Mouse (Mus musculus) midbrain, embryonic 13.5 days (tissue): Measurements from ENCODE around the gene Rhog. TPM values are rescaled to one million over a fixed set of nuclear protein-coding genes. Genes with fewer than 3 reads are reported as not detected.
"Not testable (repeated sequence)": the region's sequence is repeated elsewhere in the genome, so short reads cannot be mapped to it uniquely, and the experiment has no call there.

ENCODE experiments used
- ATAC-seq: fragments of 200-750 bp; cut with Nextera tagmentation; 2 replicates; pipeline ENCODE4 v1.8.0; 2017; ENCODE audit warnings: mild to moderate bottlenecking, moderate TSS enrichment, moderate library complexity
- H3K27ac ChIP-seq: fragments of 300-500 bp; sonication (generic); 2 replicates; pipeline ENCODE4 v1.5.1; 2015; ENCODE audit warnings: inconsistent platforms, mild to moderate bottlenecking, moderate library complexity
- H3K27me3 ChIP-seq: fragments of 300-500 bp; sonication (generic); 2 replicates; pipeline ENCODE4 v1.6.1; 2015; ENCODE audit warnings: mild to moderate bottlenecking, inconsistent platforms
- H3K36me3 ChIP-seq: fragments of 300-500 bp; sonication (generic); 2 replicates; pipeline ENCODE4 v1.6.1; 2015; ENCODE audit warnings: mild to moderate bottlenecking, inconsistent platforms
- H3K4me1 ChIP-seq: fragments of 300-500 bp; sonication (generic); replicated peaks from 2 replicates; pipeline ENCODE4 v1.6.1; 2015; ENCODE audit warnings: inconsistent platforms
- H3K4me2 ChIP-seq: fragments of 300-500 bp; sonication (generic); replicated peaks from 2 replicates; pipeline ENCODE4 v1.6.1; 2015; ENCODE audit warnings: moderate library complexity, mild to moderate bottlenecking, inconsistent platforms
- H3K4me3 ChIP-seq: fragments of 300-500 bp; sonication (generic); replicated peaks from 2 replicates; pipeline ENCODE4 v1.5.1; 2015; ENCODE audit warnings: mild to moderate bottlenecking, inconsistent platforms
- H3K9ac ChIP-seq: fragments of 300-500 bp; sonication (generic); replicated peaks from 2 replicates; pipeline ENCODE4 v1.6.1; 2015; ENCODE audit warnings: mild to moderate bottlenecking, inconsistent platforms
- H3K9me3 ChIP-seq: fragments of 300-500 bp; sonication (generic); 2 replicates; pipeline ENCODE4 v1.6.1; 2016; ENCODE audit warnings: mild to moderate bottlenecking, inconsistent platforms
- WGBS: fragments of 180-500 bp; shearing (Covaris S2); methylation state at CpG from one replicate; pipeline ENCODE4 v1.1.7; 2015; 5-methylcytosine and 5-hydroxymethylcytosine counted together
- polyA plus RNA-seq: library from polyadenylated mRNA; unstranded; fragments of >200 nt; fragmentation: Nextera tagmentation; extraction: Ambion mirVana; gene quantifications from 2 replicates; pipeline ENCODE4 v1.2.1, GENCODE M21; 2015

Gene Rhog
- polyA plus RNA-seq, 1 experiment from 2014 or later: 17.6 TPM

DNA sequence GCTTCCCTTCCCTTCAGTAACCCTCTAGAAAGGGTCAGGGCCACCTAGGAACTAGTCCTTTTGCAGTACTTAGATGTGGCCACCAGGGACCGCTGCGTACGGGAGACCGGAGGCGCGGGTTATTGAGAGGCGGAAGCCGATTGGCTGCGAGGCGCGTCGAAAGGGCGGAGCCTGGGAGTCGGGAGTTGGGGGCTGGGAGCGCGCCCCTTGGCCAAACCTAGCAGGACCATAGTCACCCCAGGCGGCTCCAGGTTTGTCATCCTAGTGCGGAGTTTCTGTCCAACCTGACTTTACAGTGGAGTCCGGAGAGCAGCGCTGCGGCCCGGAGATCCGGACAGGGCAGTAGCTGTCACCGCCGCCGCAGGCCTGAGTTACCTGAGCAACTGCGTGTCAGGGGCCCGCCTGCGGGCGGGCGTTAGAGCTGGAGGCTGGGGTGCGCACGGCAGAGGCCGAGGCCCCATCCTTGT, 11.3 kb upstream of the Rhog start:
- H3K4me3 ChIP-seq: peak overlapping the region; percentile 87
- peaks cover 15% of the 10 kb centered on the region for H3K4me1 ChIP-seq
- no peak overlapping the region for H3K27ac ChIP-seq
- peak overlapping the region; percentile 79 for H3K9ac ChIP-seq
- WGBS: under 1% methylated on average over 34 of the region's 34 CpGs
- H3K27me3 ChIP-seq: peaks cover 15% of the 10 kb centered on the region
- no peaks in the 10 kb centered on the region for H3K9me3 ChIP-seq
- peak; percentile 92 for ATAC-seq
- no peaks in the 10 kb centered on the region for H3K36me3 ChIP-seq
- H3K4me2 ChIP-seq: peak overlapping the region; percentile 99

DNA sequence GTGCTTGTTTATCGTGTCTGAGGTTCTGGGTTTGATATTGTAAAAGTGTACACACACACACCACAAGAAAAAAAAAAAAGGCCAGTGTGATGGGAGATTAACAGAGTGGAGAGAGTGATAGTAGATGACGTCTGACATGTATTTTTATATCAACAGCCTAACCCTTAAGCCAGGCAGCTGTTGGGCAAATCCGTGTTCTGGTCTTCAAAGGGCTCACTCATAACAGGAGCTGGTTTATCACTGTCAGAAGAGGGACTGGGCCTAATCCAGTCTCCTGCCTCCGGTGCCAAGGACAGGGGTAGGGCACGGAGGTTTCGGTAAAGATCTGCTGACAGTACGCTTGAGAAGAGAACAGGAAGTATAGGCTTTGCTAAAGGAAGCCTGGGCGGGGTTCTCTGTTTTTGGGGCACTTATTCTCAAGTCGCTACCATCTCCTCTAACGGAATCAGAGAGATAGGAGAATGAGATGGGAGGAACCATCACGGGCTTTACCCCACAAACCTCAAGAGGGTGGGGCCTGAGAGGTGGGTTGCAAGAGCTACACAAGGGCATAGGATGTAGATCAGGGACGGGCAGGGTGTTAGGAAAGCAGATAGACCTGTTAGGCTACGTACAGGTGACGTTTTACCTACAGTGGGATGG, 10.7 kb upstream of the Rhog start:
- Histone ChIP-seq H3K9me3 (no peaks in the 10 kb centered on the region), H3K27ac (no peak overlapping the region), H3K4me2 (no peak overlapping the region), H3K9ac (no peak overlapping the region), H3K27me3 (peaks cover 15% of the 10 kb centered on the region), H3K4me1 (peaks cover 15% of the 10 kb centered on the region), H3K36me3 (no peaks in the 10 kb centered on the region), H3K4me3 (peak overlapping the region; percentile 87)
- WGBS: 51% methylated on average over 14 of the region's 14 CpGs
- ATAC-seq: peak; percentile 55

DNA sequence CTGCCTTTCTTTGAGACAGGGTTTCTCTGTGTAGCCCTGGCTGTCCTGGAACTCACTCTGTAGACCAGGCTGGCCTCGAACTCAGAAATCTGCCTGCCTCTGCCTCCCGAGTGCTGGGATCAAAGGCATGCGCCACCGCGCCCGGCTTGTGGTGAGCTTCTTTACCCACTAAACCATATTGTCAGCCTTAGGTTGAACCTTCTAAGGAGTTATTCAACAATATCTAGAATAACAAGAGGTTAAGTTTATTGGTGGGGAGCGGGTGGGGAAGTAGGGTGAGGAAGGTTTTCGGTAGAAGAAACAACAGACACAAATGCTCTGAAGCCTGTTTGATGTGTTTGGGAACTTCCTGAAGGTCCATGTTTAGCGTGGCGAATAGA, 10.2 kb upstream of the Rhog start:
- H3K4me3 ChIP-seq, H3K4me2 ChIP-seq, H3K36me3 ChIP-seq, H3K9ac ChIP-seq, ATAC-seq, H3K9me3 ChIP-seq, H3K27ac ChIP-seq: not testable (repeated sequence)
- peaks cover 15% of the 10 kb centered on the region for H3K27me3 ChIP-seq
- 95% methylated on average over 10 of the region's 10 CpGs for WGBS
- H3K4me1 ChIP-seq: peaks cover 15% of the 10 kb centered on the region

DNA sequence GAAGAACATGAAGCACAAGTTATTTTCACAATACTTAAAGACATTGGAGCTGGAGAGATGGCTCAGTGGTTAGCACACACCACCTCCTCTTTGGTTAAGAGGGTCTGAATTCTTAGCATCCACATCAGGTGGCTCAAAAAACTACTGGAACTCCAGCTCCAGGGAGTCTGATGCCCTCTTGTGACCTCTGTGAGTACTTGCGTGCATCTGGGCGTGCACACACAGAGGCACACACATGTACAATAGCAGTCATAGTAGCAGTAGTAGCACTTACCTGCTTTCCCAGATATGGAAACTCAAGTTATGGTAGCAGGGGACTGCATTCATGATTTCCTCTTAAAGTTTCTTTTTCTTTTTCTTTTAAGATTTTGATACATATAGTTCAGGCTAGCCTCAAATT, 7.2 kb upstream of the Rhog start:
- ATAC-seq: no peak
- H3K4me2 ChIP-seq: no peak overlapping the region
- 0 out of 2 replicates have a peak, but pooled peaks cover 2% of the 10 kb centered on the region for H3K27me3 ChIP-seq
- H3K9ac ChIP-seq: no peak overlapping the region
- H3K9me3 ChIP-seq: no peaks in the 10 kb centered on the region
- no peaks in the 10 kb centered on the region for H3K36me3 ChIP-seq
- H3K27ac ChIP-seq: no peak overlapping the region
- peaks cover 2% of the 10 kb centered on the region for H3K4me1 ChIP-seq
- H3K4me3 ChIP-seq: no peak overlapping the region
- 91% methylated on average over 2 of the region's 2 CpGs for WGBS

GRCm38 (mm10) chr7:102260518-102260917, 4.7 kb upstream of the Rhog start:
- no peaks in the 10 kb centered on the region for H3K27me3 ChIP-seq
- no peak overlapping the region for H3K27ac ChIP-seq
- WGBS: 84% methylated on average over 1 of the region's 1 CpGs
- no peaks in the 10 kb centered on the region for H3K4me1 ChIP-seq
- H3K4me2 ChIP-seq: no peak overlapping the region
- H3K4me3 ChIP-seq: no peak overlapping the region
- no peak overlapping the region for H3K9ac ChIP-seq
- no peak for ATAC-seq
- no peaks in the 10 kb centered on the region for H3K9me3 ChIP-seq
- H3K36me3 ChIP-seq: no peaks in the 10 kb centered on the region

DNA sequence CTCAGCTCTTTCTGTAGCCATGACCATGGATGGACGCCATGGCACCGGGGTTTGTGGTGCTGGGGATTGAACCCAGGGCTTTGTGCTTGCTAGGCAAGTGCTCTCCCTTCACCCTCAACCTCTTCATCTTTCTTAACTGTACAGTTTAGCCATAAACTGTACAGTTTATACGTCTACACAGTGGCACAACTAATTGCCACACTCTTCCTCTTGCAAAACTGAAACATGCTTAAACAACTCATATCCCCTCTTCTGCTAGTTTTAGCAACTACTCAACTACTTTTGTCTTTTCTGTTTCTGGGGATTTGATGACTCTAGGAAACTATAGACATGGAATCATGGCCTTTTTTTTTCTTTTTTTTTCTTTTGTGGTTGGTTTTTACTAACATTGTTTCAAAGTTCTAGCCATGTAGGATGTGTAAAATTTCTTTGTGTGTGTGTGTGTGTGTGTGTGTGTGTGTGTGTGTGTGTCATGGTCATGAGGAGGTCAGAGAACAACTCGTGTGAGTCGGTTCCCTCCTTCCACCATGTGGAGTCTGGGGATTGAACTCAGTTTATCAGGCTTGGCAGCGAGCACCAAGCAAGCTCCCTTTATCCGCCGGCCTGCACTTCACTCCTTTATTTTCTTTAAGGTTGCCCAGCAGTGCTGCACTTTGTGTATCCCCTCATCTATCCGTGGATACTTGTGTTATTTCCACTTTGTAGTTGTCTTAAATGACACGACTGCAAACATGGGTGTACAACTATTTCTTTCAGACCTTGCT, 4.0 kb upstream of the Rhog start:
- Histone ChIP-seq H3K27me3 (no peaks in the 10 kb centered on the region), H3K9me3 (no peaks in the 10 kb centered on the region), H3K4me2 (no peak overlapping the region), H3K9ac (no peak overlapping the region), H3K4me1 (no peaks in the 10 kb centered on the region), H3K27ac (no peak overlapping the region), H3K36me3 (no peaks in the 10 kb centered on the region), H3K4me3 (no peak overlapping the region)
- ATAC-seq: no peak
- 85% methylated on average over 10 of the region's 10 CpGs for WGBS

- no peaks in the 10 kb centered on the region for H3K4me1 ChIP-seq
- ATAC-seq: no peak
- no peaks in the 10 kb centered on the region for H3K27me3 ChIP-seq
- no peak overlapping the region for H3K9ac ChIP-seq
- H3K4me3 ChIP-seq: no peak overlapping the region
- H3K4me2 ChIP-seq: no peak overlapping the region
- no peaks in the 10 kb centered on the region for H3K9me3 ChIP-seq
- no peak overlapping the region for H3K27ac ChIP-seq
- no peaks in the 10 kb centered on the region for H3K36me3 ChIP-seq
- WGBS: 70% methylated on average over 3 of the region's 3 CpGs
Observed at GRCm38 (mm10) chr7:102258753-102259152, 2.9 kb upstream of the Rhog start.

DNA sequence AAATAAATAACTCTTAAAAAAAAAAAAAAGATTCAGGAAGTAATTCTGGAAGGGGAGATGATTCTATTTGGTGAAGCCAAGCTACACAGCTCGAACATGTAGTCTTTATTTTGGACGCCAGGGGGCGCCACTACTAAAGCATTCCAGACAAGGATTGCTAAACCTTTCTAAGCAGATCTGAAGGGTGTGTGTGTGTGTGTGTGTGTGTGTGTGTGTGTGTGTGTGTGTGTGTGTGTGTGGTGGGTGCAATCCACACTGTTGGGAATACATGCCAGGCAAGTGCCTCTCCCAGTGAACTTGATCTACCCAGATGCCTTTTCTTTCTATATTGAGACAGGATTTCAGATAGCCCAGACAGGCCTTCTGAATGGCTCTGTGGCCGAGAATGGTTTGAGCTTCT, 2.3 kb upstream of the Rhog start:
- ATAC-seq: peak; percentile 72

DNA sequence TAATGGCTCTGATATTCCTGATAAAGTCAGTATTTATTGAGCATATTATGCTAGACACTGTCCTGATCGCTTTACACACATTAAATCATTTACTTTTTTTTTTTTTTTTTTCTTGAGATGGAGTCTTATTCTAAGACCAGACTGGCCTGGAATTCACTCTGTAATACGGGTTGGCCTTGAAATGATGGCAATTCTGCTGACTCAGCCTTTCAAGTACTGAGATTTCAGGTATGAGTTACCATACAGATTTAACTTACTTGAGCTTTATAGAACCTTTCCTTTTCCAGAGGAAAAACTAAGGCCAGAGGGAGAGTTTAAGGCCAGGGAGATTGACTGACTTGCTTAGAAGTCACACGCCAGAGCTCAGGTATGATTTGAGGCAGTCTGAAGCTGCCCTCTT, 782 bp upstream of the Rhog start:
- H3K4me3 ChIP-seq: no peak overlapping the region
- no peak overlapping the region for H3K4me2 ChIP-seq
- no peak for ATAC-seq

More for the DNA sequence above, 2.3 kb upstream of the Rhog start:
- Histone ChIP-seq H3K36me3 (no peaks in the 10 kb centered on the region), H3K27me3 (no peaks in the 10 kb centered on the region), H3K4me1 (no peaks in the 10 kb centered on the region), H3K9ac (no peak overlapping the region), H3K9me3 (no peaks in the 10 kb centered on the region), H3K4me2 (no peak overlapping the region), H3K27ac (no peak overlapping the region), H3K4me3 (no peak overlapping the region)
- 17% methylated on average over 4 of the region's 4 CpGs for WGBS

DNA sequence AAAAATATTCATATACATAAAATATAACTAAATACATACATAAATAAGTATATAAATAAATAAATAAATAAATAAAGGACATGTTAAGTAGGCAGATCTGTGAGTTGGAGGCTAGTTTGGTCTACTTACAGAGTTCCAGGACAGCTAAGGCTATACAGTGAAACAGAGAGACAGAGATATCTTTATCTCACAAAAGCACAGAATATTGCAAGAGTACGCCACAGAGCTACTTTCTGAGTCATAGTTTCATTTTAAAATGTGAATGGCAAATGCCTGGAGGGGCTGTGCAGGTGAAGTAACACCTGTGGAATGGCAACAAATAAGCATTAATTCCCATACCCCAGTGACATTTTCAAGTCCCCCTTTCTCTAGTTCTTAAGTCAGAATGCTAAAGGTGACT, 2.2 kb downstream of the Rhog start:
- WGBS: 90% methylated on average over 1 of the region's 1 CpGs
- Histone ChIP-seq H3K9ac (no peak overlapping the region), H3K4me3 (no peak overlapping the region), H3K9me3 (no peaks in the 10 kb centered on the region), H3K36me3 (no peaks in the 10 kb centered on the region), H3K4me2 (no peak overlapping the region), H3K4me1 (peaks cover 15% of the 10 kb centered on the region), H3K27ac (no peak overlapping the region), H3K27me3 (no peaks in the 10 kb centered on the region)
- ATAC-seq: no peak

More for the DNA sequence above, 782 bp upstream of the Rhog start:
- 85% methylated on average over 3 of the region's 3 CpGs for WGBS
- Histone ChIP-seq H3K9ac (no peak overlapping the region), H3K9me3 (no peaks in the 10 kb centered on the region), H3K27ac (no peak overlapping the region), H3K27me3 (no peaks in the 10 kb centered on the region), H3K36me3 (no peaks in the 10 kb centered on the region), H3K4me1 (no peaks in the 10 kb centered on the region)

DNA sequence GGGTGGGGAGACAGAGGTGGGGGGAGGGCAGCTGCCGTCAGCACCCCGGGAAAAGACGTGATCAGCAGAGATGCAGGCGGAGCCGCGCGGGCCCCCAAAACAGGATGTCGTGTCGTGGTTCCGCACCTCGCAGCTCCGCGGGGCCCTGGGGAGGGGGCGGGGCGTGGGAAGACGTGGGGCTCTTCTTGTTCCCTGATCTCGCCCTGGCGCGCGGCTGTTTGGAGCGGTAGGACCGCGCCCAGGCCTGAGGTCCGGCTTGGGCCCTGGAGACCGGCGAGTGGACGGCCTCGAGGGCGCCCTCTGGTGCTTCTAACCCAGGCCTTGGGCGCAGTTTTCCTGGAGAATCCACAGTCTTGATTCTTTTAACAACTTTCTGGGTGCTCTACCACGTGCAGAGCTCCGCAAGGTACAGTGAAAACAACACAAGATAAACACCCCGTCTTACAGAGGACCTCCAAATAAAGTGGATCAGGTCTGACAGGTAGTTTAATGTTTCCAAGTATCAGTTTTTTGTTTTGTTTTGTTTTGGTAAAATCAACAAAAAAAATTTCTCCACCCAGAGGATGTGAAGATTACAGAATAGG, 5.1 kb downstream of the Rhog start:
- under 1% methylated on average over 25 of the region's 33 CpGs for WGBS
- peak; percentile 80 for ATAC-seq
- H3K27ac ChIP-seq: peak overlapping the region; percentile 67
- H3K9ac ChIP-seq: peak overlapping the region; percentile 85
- H3K9me3 ChIP-seq: no peaks in the 10 kb centered on the region
- peak overlapping the region; percentile 93 for H3K4me2 ChIP-seq
- peaks cover 44% of the 10 kb centered on the region for H3K4me1 ChIP-seq
- no peaks in the 10 kb centered on the region for H3K36me3 ChIP-seq
- H3K4me3 ChIP-seq: peak overlapping the region; percentile 72
- H3K27me3 ChIP-seq: no peaks in the 10 kb centered on the region

GRCm38 (mm10) chr7:102249896-102250630, 5.8 kb downstream of the Rhog start:
- H3K27ac ChIP-seq: peak overlapping the region; percentile 67
- no peaks in the 10 kb centered on the region for H3K27me3 ChIP-seq
- no peaks in the 10 kb centered on the region for H3K9me3 ChIP-seq
- H3K4me1 ChIP-seq: peaks cover 46% of the 10 kb centered on the region
- peak overlapping the region; percentile 72 for H3K4me3 ChIP-seq
- H3K4me2 ChIP-seq: peak overlapping the region; percentile 93
- H3K36me3 ChIP-seq: no peaks in the 10 kb centered on the region
- peak overlapping the region; percentile 85 for H3K9ac ChIP-seq
- peak; percentile 83 for ATAC-seq
- under 1% methylated on average over 41 of the region's 49 CpGs for WGBS
